Mouse (Mus musculus): ENCODE data around the gene Sp140.
A peak's percentile ranks its signal among the peaks of the same experiment; 100 is the strongest.
"Not testable (repeated sequence)": the region's sequence is repeated elsewhere in the genome, so short reads cannot be mapped to it uniquely, and the experiment has no call there.

Sp140 gene

DNA sequence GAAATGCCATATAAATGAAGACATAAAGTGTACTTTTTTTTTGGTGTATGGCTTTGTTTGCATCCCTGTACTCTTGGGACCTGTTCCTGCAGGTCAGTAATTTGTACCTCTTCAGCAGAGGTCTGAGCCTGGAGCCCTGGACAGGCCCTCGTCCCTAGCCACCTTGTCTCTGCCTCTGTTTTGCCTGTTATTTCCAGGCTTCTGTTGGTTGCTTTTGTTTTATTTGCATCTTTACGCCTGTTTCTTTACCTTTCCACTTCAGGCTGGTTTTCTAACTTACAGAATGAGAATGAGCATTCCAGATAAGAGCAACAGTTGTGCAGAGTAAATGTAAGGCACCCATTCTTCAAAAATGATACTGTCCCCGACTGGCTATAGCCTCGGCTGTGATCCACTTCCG, at the start of gene Sp140:
TSS of gene Sp140 (plus strand) at position 301 of the 400 bp plus-strand sequence.
- not testable (repeated sequence) for DNase-seq

- DNase-seq, result peak in 1 of 2 experiments; percentile 12
Observed at GRCm38 (mm10) chr1:85555261-85555660, 44.9 kb upstream of the Sp140 start.

DNA sequence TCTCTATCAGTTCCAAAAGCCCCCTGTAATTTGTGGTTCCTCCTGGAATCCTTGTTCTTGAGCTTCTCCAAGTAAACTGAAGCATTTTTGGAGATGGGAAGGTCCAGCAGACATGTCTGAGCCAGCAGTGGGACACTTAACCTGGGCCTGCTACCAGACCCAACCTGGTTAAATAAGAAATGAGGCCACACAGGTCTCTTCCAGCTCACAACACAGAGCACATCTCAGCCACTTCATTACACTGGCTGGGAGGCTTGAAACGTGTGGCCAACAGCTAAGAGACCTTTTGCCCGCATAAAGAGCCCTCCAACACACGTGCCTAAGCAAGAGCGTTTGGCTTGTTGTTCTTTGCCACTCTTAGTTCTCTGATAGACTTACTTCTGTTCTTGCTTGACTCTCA, 26.6 kb upstream of the Sp140 start:
- not testable (repeated sequence) for DNase-seq

DNA sequence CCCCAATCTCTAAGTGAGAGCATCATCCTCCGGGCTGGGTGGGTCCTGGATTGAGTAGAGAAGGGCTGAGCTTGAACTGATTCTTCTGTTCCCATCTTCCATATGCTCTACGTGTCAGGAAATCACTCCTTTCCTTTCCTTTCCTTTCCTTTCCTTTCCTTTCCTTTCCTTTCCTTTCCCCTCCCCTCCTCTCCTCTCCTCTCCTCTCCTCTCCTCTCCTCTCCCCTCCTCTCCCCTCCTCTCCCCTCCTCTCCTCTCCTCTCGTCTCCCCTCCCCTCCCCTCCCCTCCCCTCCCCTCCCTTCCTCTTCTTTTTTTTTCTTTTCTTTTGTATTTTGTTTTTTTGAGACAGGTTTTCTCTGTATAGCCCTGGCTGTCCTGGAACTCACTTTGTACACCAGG, 24.8 kb upstream of the Sp140 start, which contains the start of gene G530012D18Rik:
TSS of gene G530012D18Rik (plus strand) at position 301 of the 400 bp plus-strand sequence.
- DNase-seq, result not testable (repeated sequence)

DNA sequence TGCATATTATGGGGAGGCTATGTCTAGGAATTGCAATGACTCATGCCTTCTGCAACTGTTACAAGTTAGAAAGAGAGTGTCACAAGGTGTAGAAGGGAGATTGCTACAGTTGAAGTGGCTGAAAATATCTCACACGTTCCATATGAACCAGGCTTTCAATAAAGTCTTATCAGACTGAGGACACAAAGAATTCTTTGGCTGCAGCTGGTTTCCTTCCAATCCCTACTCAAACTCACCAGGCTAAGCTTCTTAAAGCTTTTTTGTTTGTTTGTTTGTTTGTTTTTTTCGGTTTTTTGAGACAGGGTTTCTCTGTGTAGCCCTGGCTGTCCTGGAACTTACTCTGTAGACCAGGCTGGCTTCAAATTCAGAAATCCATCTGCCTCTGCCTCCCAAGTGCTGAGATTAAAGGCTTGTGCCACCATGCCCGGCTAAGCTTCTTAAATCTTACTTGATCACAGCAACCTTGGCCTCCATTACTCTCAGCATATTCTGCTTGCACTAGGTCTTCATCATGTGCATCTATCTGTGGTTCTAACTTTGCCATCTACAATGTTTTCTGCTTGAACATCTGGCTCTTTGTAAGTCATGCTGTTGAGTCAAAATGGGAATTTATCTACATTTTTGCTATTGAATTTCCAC, 21.7 kb upstream of the Sp140 start:
- not testable (repeated sequence) for DNase-seq

GRCm38 (mm10) chr1:85579199-85580147, 20.7 kb upstream of the Sp140 start:
- DNase-seq, result not testable (repeated sequence)

- not testable (repeated sequence) for DNase-seq
Observed at GRCm38 (mm10) chr1:85580148-85580534, 20.0 kb upstream of the Sp140 start.

DNA sequence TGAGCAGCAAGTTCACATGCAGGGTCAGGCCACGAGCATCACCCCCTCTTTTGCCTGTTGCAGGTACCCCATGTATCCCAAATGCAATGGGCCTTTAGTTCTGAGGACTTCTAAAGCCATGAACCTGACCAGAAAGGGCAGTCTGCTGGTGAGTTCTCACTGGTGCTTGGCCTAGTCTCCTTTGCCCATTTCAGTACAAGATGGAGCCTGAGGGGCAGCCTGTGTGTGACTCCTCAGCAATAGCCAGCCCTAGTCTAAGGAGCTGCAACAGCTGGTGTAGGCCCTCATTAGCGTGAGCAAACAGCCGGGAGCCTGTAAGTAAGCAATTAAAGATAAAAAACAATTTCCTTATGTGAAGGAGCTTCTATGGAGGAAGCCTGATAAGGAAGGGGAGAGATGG, 19.6 kb upstream of the Sp140 start:
- DNase-seq, result not testable (repeated sequence)

GRCm38 (mm10) chr1:85581518-85581917, 18.7 kb upstream of the Sp140 start:
- DNase-seq, result not testable (repeated sequence)

- not testable (repeated sequence) for DNase-seq
Observed at GRCm38 (mm10) chr1:85588697-85589096, 11.5 kb upstream of the Sp140 start.

GRCm38 (mm10) chr1:85592526-85592925, 7.7 kb upstream of the Sp140 start:
- not testable (repeated sequence) for DNase-seq

- DNase-seq, result peak; percentile 39 to 58
Observed at GRCm38 (mm10) chr1:85598271-85599012, 1.7 kb upstream of the Sp140 start, which contains the start of gene Sp110. TSS of gene Sp110 (minus strand) at chr1:85598817.

DNA sequence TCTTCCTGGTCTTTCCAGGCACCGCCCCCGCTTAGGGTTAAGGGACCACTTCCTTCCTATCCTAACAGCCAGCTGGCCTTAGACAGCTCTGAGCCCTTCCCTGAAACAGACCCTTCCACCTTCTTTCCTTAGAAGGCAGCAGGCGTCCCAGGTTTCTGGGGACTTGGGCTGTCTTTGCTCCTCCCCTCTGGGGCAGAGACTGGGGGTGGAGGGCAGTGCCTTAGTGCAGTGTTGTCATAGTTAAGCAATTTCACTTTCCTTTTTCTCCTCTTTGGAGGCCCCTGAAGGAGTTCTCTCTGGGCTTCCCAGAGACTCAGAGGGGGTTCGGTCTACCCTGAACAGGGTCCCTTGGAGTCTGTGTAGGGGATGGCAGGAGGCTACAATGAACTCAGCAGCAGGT, 616 bp downstream of the Sp140 start:
- DNase-seq, result peak; percentile 53 to 55

GRCm38 (mm10) chr1:85604341-85604740, 4.2 kb downstream of the Sp140 start:
- DNase-seq, result not testable (repeated sequence)

DNA sequence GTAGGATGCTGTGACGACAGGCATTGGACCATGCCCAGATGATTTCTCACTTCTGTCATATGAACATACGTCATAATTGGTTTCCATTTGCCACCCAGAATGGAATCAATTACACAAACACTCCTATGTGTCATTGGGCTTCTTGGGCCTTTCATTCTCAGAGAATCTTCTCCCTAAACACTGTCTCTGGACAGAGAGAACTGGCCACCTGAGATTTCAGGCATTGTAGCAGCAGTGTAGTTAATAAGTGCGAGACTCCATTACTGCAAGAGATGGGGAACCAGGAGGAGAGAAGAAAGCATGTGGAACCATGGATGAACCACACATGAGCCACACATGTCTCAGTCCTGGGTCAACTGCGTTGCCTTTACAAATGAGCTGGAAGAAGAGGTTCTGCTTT, 8.2 kb downstream of the Sp140 start:
- not testable (repeated sequence) for DNase-seq

DNA sequence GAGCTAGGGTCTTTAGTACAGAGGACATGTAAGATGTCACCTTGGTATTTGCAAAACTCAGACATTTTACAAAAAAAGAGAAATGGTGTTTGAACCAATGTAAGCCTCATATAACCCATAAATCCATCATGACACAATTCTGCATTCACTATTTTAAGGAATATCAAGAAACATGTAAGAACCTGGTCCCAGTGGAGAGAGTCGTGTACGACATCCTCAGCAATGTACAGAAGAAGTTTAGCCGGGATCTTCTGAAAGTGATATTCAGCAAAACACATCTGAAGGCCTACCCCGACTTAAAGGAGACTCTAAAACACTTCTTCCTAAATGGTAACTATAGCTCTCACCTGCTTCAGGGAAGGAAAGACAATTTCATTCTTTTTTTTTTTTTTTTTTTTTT, 10.4 kb downstream of the Sp140 start:
- DNase-seq, result not testable (repeated sequence)

DNA sequence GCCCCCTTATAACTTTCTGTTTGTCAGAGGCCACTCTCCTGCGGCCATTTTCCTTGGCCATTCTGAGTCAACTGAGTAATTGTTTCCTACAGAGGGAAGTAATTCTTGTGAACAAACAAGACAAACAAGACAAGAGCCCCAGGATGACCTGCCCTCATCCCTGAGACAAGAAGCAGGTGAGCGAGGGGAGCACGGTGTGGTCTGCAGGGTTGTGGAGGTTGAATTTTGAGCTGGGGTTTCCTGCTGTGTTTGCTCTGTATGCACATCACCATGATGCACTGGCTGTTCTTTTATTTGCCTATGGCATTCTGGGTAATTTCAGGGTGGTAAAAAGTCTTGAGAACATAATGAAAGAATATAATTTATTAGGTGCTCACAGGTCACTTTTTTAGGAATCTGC, 14.9 kb downstream of the Sp140 start:
- not testable (repeated sequence) for DNase-seq

DNA sequence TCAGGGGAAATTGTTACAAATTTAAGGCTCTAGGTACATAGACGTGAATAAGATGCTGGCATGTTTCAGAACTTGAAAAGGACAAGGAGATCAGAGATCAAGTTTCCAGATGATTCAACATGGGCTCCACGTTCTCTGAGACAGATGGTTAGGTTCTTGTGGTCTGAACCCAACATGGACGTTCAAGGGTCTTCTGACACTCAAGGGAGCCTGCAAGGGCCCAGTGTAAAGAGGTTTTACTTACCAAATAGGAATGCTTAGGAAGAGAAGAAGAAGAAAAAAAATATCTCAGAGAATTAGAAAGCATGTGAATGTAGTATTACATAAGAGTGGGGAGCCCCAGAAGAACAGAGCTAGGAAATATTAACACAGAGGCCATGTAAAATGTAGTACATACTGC, 15.6 kb downstream of the Sp140 start:
- not testable (repeated sequence) for DNase-seq

DNA sequence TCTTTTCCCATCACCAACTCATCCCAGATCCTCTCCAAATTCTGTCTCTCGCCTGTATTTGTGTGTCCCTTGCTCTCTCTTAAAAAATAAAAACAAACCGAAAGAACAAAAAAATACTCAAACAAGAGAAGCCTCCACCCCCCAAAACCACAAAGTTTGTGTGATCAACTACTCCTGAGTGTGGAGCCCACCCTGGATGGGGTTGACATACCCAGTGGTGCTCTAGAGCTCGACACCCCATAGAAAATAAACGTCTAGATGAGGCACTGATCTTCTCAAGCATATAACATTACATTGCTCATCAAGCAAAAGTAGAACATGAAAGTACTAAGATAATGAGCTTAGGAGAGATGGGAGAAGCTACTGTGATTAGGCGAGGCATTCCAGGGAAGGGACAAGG, 17.0 kb downstream of the Sp140 start:
- DNase-seq, result not testable (repeated sequence)

GRCm38 (mm10) chr1:85618689-85619088, 18.5 kb downstream of the Sp140 start:
- DNase-seq, result not testable (repeated sequence)

DNA sequence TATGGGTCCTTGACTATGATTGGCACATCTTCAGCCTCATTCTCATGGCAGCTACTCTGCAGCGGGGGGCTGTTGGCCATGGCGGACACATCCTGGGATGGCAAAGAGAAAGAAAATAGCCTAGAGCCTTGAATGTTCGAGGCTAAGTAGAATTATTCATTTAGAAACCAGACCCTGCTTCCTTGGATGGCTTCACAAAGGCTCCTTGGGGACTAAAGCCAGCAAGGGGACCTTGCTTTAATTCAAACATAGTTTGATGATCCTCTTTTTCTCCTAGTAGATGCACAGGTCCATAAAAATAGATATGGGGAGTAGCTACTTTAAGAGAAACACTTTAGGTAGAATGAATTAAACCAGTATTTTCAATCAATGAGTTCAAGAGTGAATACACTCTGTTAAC, 36.8 kb downstream of the Sp140 start:
- not testable (repeated sequence) for DNase-seq

DNA sequence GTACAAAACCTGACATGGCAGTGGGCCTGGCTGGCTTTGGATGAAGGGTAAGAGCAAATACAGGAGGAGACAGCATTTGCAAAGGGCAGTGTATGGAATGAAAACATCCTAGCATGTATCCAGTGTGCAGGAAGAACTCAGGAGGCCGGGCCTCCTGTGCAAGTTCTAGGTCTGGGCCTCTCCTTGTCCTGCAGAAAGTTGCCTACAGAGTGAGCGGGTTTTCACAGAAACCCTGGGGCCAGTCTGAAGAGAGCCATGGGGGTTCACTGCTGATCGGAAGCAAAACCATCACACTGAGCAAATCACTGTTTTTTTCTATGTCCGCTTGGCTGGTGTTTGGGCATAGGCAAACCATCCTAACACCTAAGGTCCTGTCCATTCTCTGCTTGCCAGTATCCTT, 38.0 kb downstream of the Sp140 start:
- not testable (repeated sequence) for DNase-seq

DNA sequence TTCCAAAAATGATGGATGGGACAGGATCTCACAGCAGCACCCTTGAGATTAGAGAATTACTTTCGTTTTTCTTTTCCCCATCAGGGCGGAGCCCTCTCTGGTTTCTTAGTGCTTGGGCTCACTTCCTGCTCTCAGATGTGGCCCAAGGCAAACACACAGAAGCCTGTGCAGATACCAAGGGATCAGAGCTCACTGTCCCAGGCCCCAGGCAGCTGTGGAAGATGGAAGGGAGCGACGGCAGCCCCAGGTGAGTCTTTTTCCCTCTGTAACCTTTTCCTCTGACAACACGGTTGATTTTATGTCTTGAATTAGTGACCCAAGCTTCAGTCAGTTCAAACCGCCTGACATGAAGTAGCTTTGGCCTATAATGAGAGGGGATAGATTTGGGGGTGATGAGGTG, 49.7 kb downstream of the Sp140 start, which contains the start of gene Sp100:
TSS of gene Sp100 (plus strand) at position 108 of the 400 bp plus-strand sequence.
- peak; percentile 59 to 69 for DNase-seq
